Mouse (Mus musculus) liver, embryonic 16.5 days (tissue): ENCODE results near the gene Adk. TPM values are rescaled to one million over a fixed set of nuclear protein-coding genes. Genes with fewer than 3 reads are reported as not detected.

Experiments used
- ATAC-seq: fragments of 200-750 bp; cut with Nextera tagmentation; 2 replicates; pipeline ENCODE4 v1.8.0; 2017; ENCODE audit warnings: low read depth, mild to moderate bottlenecking, moderate number of reproducible peaks, moderate library complexity
- H3K27ac ChIP-seq: fragments of 300-500 bp; sonication (generic); 2 replicates; pipeline ENCODE4 v1.5.1; 2014; ENCODE audit warnings: mild to moderate bottlenecking, low read length
- H3K27me3 ChIP-seq: fragments of 300-500 bp; sonication (generic); 2 replicates; pipeline ENCODE4 v1.6.1; 2014; ENCODE audit warnings: low read depth, low read length, mixed read lengths; ENCODE audit not compliant: control insufficient read depth, insufficient read depth
- H3K36me3 ChIP-seq: fragments of 300-500 bp; sonication (generic); 2 replicates; pipeline ENCODE4 v1.6.1; 2014; ENCODE audit warnings: mild to moderate bottlenecking; ENCODE audit not compliant: control insufficient read depth, insufficient read depth
- H3K4me1 ChIP-seq: fragments of 300-500 bp; sonication (generic); 2 replicates; pipeline ENCODE4 v1.6.1; 2014; ENCODE audit warnings: low read depth, low read length, mixed read lengths; ENCODE audit not compliant: control insufficient read depth
- H3K4me2 ChIP-seq: fragments of 300-500 bp; sonication (generic); 2 replicates; pipeline ENCODE4 v1.6.1; 2014; ENCODE audit warnings: low read depth, low read length, mixed read lengths
- H3K4me3 ChIP-seq: fragments of 300-500 bp; sonication (generic); 2 replicates; pipeline ENCODE4 v1.5.1; 2014; ENCODE audit warnings: low read depth, mild to moderate bottlenecking, low read length
- H3K9ac ChIP-seq: fragments of 300-500 bp; sonication (generic); 2 replicates; pipeline ENCODE4 v1.6.1; 2014; ENCODE audit warnings: low read depth, low read length
- H3K9me3 ChIP-seq: fragments of 300-500 bp; sonication (generic); replicated peaks from 2 replicates; pipeline ENCODE4 v1.6.1; 2016; ENCODE audit warnings: low read length; ENCODE audit not compliant: control insufficient read depth
- WGBS: fragments of 180-500 bp; shearing (Covaris S2); extraction: QIAGEN DNeasy Blood & Tissue Kit; methylation state at CpG from one replicate; pipeline ENCODE4 v1.1.7; 2014; ENCODE audit not compliant: insufficient replicate concordance; 5-methylcytosine and 5-hydroxymethylcytosine counted together
- polyA plus RNA-seq: library from polyadenylated mRNA; unstranded; fragments of >200 nt; fragmentation: Nextera tagmentation; extraction: Ambion mirVana; gene quantifications from 2 replicates; pipeline ENCODE4 v1.2.1, GENCODE M21; 2015

Adk gene
- polyA plus RNA-seq, 1 experiment from 2014 or later = 224 TPM

DNA sequence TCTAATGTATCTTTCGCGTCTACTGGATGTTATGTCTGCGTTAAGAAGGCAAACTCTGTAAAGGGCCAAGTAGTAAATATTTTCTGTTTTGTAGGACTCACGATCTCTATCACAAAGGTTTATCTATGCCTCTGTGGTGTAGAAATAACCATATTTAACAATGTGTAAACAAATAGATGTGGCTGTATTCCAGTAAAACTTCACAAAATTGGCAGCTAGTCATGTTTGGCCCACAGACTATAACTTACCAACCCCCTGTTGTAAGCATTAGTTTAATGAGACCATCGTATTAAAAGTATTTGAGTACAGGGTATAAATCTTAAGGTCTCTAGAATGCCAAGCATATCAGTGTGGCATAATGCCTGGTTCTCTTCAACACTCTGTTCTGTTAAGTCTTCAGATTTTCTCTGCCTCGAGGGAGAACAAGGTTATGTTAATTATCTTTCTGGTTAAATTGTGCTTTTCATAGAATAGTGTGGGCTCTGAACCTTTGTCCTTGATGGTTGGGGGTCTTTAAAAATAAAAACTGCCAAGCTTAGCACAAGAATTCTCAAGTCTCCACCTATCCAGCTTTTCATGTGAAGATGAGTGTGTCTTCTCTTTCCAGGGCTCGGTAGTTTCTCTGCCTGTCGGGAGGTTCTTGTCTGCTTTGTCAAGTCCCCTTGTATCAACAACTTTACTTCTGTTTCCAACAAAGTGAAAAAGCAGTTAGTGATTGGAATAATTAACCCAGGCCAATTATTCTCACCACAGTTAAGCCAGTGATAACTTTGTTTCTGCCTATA is 350.4 kb downstream of the Adk start:
- Histone ChIP-seq H3K9ac (no peak overlapping the region), H3K4me3 (no peak overlapping the region), H3K36me3 (no peaks in the 10 kb centered on the region), H3K27ac (no peak overlapping the region), H3K27me3 (no peaks in the 10 kb centered on the region), H3K9me3 (no peaks in the 10 kb centered on the region), H3K4me2 (no peak overlapping the region), H3K4me1 (no peaks in the 10 kb centered on the region)
- no peak for ATAC-seq
- WGBS = 74% methylated on average over 8 of the region's 8 CpGs

DNA sequence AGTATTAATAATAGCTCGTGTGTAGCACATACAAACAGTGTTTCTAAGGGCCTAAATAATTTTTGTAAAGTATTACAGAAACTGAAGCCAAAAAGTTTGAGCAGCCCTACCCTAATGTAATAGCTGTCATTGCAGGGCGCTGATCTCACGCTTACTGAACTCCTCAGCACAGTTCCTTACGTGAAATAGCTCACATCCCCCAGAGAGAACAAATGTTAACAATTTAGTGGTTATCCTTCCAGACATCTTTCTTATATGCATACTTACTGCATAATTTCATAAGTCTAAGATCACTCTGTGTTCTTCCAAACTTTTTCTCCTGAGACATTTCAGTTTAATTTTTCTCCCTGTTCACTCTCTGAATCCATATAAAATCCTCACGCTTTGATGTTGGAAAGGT is 354.6 kb downstream of the Adk start:
- no peak overlapping the region for H3K4me2 ChIP-seq
- no peaks in the 10 kb centered on the region for H3K4me1 ChIP-seq
- ATAC-seq = no peak
- no peak overlapping the region for H3K27ac ChIP-seq
- no peaks in the 10 kb centered on the region for H3K27me3 ChIP-seq
- H3K4me3 ChIP-seq = no peak overlapping the region
- H3K9me3 ChIP-seq = no peaks in the 10 kb centered on the region
- no peak overlapping the region for H3K9ac ChIP-seq
- no peaks in the 10 kb centered on the region for H3K36me3 ChIP-seq
- 79% methylated on average over 5 of the region's 5 CpGs for WGBS

DNA sequence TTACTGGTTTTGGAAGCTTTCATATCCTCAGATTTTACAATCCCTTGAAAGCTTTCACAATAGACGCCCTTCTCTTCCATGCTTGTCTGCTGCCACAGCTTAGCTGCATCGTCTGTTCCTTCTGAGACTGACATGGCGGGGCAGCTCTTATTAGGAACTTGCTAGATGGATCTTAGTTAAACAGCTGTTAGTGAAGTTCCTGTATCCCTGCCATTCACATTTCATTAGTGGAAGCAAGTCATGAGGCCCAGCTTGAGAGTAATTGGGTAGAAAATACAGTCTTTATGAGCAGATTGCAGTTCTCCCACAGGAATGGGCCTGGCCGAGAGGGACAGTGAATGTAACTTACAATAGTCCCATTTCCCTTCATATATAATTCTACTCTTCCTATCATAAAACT is 356.5 kb downstream of the Adk start:
- Histone ChIP-seq H3K4me2 (no peak overlapping the region), H3K36me3 (no peaks in the 10 kb centered on the region), H3K9ac (no peak overlapping the region), H3K4me3 (no peak overlapping the region), H3K27ac (no peak overlapping the region), H3K4me1 (no peaks in the 10 kb centered on the region), H3K27me3 (no peaks in the 10 kb centered on the region), H3K9me3 (no peaks in the 10 kb centered on the region)
- 76% methylated on average over 4 of the region's 4 CpGs for WGBS
- ATAC-seq = no peak

DNA sequence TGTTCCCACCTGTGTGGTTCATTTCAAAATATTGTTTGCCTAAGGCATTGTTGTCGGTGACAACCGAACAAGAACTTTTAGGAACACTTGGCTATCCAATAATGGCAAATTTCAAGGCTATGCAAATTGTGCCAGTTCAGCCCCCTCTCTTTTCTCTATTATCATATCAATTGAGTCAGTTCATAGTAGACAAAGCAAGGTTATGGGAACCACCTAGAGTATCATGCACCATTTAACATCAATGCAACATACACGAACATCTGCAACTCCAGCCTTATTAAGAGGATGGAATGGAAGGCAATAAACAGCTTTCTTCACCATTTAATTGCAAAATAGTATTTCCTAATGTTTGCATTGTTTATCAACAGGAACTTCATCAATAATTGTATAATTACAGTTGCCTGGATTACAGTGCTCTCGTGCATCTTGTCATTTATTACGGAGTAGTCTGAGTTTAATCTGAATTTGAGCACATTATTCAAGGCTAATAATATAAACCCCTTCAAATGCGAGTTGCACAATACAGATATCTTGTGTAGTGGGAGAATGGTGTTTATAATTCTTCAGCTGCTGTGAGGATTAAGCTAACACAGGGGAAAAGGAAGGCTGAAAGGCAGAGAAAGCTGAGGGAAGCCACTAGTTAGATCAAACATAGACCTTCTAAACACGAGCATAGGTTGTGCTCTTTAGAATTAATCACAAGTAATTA is 358.5 kb downstream of the Adk start:
- H3K4me1 ChIP-seq = no peaks in the 10 kb centered on the region
- no peak overlapping the region for H3K27ac ChIP-seq
- no peak overlapping the region for H3K4me2 ChIP-seq
- no peak for ATAC-seq
- 75% methylated on average over 7 of the region's 7 CpGs for WGBS
- no peaks in the 10 kb centered on the region for H3K9me3 ChIP-seq
- H3K36me3 ChIP-seq = no peaks in the 10 kb centered on the region
- no peak overlapping the region for H3K9ac ChIP-seq
- H3K4me3 ChIP-seq = no peak overlapping the region
- H3K27me3 ChIP-seq = no peaks in the 10 kb centered on the region

DNA sequence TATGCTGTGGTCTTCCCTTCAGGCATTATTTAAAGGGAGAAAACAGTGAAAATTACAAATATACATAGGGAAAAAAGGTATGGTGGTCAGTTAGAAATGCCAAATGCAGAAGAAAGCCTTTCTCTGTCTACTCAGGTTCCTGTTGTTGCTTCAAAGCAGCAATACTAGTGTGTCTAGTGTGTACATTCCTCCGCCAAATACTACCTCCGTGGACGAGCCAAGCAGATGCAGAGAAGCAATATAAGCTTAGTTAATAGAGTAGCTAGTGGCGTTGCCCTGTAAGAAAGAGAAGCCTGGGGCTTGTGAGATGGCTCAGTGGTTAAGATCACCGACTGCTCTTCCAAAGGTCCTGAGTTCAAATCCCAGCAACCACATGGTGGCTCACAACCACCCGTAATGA is 359.1 kb downstream of the Adk start:
- WGBS = 80% methylated on average over 6 of the region's 6 CpGs
- ATAC-seq = no peak

DNA sequence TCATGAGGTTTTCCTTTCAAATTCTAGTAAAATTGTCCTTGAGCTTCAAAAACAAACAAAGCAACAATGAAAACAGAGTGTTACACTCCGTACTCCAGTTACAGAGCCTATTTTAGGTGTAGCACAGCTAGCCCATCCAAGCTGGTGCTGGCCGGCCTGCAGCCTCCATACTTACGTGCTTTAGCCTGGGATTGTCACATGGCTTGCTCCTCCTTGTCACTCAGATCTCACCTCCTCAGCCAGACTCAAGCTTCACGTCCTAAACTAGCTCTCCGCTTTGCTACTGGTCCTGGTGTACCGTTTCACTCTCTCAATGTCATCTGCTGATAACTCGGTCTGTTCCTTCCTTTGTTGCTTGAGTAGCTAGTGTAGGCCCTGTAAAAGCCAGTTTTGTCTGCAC is 366.0 kb downstream of the Adk start:
- Histone ChIP-seq H3K27ac (no peak overlapping the region), H3K4me2 (no peak overlapping the region), H3K4me1 (no peaks in the 10 kb centered on the region; the same call in 1 of the 2 replicates), H3K4me3 (no peak overlapping the region), H3K27me3 (no peaks in the 10 kb centered on the region), H3K36me3 (no peaks in the 10 kb centered on the region), H3K9me3 (no peaks in the 10 kb centered on the region), H3K9ac (no peak overlapping the region)
- ATAC-seq = no peak
- WGBS = 69% methylated on average over 7 of the region's 7 CpGs

More for the DNA sequence above, 359.1 kb downstream of the Adk start:
- no peak overlapping the region for H3K4me3 ChIP-seq
- no peak overlapping the region for H3K27ac ChIP-seq
- no peaks in the 10 kb centered on the region for H3K9me3 ChIP-seq
- H3K36me3 ChIP-seq = no peaks in the 10 kb centered on the region
- H3K27me3 ChIP-seq = no peaks in the 10 kb centered on the region
- H3K4me1 ChIP-seq = no peaks in the 10 kb centered on the region
- H3K9ac ChIP-seq = no peak overlapping the region
- no peak overlapping the region for H3K4me2 ChIP-seq

DNA sequence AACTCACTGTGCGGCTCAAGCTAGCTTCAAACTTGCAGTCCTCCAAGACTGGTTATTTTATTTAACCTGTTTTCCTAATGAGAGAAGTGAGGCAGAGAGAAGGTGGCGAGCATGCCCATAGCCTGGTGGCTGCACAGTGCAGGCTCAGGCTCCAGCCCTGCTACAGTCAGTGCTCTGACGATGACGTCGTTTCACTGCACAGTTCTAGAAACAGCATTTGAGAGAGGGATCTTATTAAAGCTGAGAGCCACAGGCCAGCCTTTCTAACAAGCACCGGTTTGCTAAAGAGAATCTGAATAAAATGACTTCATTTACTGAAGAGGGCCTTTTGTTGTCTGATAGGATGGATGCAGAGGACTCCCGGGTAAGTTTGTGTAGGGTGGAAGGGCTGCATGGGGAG is 375.0 kb downstream of the Adk start:
- 81% methylated on average over 7 of the region's 7 CpGs for WGBS
- Histone ChIP-seq H3K9ac (no peak overlapping the region), H3K9me3 (no peaks in the 10 kb centered on the region), H3K4me1 (no peaks in the 10 kb centered on the region), H3K4me2 (no peak overlapping the region), H3K36me3 (0 out of 2 replicates have a peak, but pooled peaks cover 2% of the 10 kb centered on the region), H3K4me3 (no peak overlapping the region), H3K27me3 (no peaks in the 10 kb centered on the region), H3K27ac (no peak overlapping the region)
- ATAC-seq = no peak

DNA sequence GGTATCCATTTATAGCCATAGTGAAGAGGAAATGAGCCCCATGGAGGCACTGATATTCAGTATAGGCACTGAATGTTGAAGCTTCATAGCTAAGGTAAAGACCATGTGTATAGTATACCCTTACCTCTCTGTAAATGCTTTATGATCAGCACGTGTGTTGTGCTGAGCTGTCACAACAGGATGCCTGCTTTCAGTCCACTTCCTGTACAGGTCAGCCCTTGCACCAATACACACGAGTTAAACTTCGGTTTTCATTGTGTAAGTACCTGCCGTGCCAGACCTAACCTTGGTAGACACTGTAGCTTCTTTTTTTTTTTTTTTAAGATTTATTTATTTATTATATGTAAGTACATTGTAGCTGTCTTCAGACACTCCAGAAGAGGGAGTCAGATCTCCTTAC is 381.0 kb downstream of the Adk start:
- H3K36me3 ChIP-seq = 0 out of 2 replicates have a peak, but pooled peaks cover 2% of the 10 kb centered on the region
- H3K9ac ChIP-seq = no peak overlapping the region
- no peak for ATAC-seq
- H3K4me2 ChIP-seq = no peak overlapping the region
- H3K27ac ChIP-seq = no peak overlapping the region
- 55% methylated on average over 4 of the region's 4 CpGs for WGBS
- no peaks in the 10 kb centered on the region for H3K27me3 ChIP-seq
- no peaks in the 10 kb centered on the region for H3K4me1 ChIP-seq
- H3K9me3 ChIP-seq = no peaks in the 10 kb centered on the region
- H3K4me3 ChIP-seq = no peak overlapping the region

DNA sequence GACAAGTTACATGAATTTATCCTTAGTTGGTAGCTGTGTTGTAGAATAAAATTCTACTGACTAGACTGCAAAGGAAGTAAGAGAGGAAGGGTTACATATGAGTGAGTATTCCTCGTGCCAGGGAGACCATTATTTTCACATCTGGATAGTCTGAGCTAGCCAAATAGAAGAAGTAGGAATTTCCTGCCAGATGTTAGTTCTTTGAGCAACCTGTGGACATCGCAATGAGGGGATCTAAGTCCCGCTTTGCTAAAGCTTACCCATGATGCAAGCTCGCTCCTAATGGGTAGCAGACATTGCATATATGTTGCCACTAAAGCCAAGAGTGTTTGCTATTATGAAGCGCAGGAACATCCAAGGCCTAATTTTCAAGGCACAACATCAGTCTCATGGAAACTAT is 381.6 kb downstream of the Adk start:
- no peak overlapping the region for H3K27ac ChIP-seq
- H3K4me3 ChIP-seq = no peak overlapping the region
- H3K4me1 ChIP-seq = no peaks in the 10 kb centered on the region
- H3K9me3 ChIP-seq = no peaks in the 10 kb centered on the region
- no peak for ATAC-seq
- H3K4me2 ChIP-seq = no peak overlapping the region
- no peaks in the 10 kb centered on the region for H3K27me3 ChIP-seq
- 68% methylated on average over 5 of the region's 5 CpGs for WGBS
- no peak overlapping the region for H3K9ac ChIP-seq
- H3K36me3 ChIP-seq = 0 out of 2 replicates have a peak, but pooled peaks cover 2% of the 10 kb centered on the region
